Mouse (Mus musculus): Measurements from ENCODE around the gene 6430548M08Rik.

- TF ChIP-seq CTCF (IDR thresholded peaks at IDR 0.05; ENCODE audit: borderline replicate concordance, insufficient read depth, low read length) (no peak), POLR2A (IDR thresholded peaks at IDR 0.05; ENCODE audit: low read depth, low read length) (no peak)
Observed at GRCm38 (mm10) chr8:120072259-120072658, 41.7 kb upstream of the 6430548M08Rik start.

Data from embryonic fibroblast, embryonic 13.5 days (primary cell).